Comparison of ENCODE assay signal across 21 mouse cellular contexts in genomic region chr17:3251176-3251575, GRCm38 (mm10).
DNase-seq lines count a peak whose midpoint lies in the region; ATAC-seq and TF ChIP-seq lines count a peak whose summit lies in the region.
"Had no signal": no experiment of that assay in that cellular context is flagged by ENCODE, and none has a peak within 500 bp of the region (broad histone marks: within the 10 kb centered on the region; RNA-seq: fewer than 3 reads in every experiment).

No protein-coding gene starts in this region.

- H3K4me2 ChIP-seq in forebrain, embryonic 15.5 days (replicated peaks) = no peak overlapping the region
- H3K4me2 ChIP-seq: embryonic facial prominence, embryonic 15.5 days; hindbrain, embryonic 13.5 days; limb, embryonic 12.5 days; liver, embryonic 11.5 days had no signal

- peak overlapping the region; percentile 94 for H3K27ac ChIP-seq in forebrain, embryonic 15.5 days (replicated peaks)
- H3K27ac ChIP-seq in forebrain, embryonic 10.5 days = no peak overlapping the region
- H3K27ac ChIP-seq in layer of hippocampus, adult 2 months = 0 out of 2 replicates have a peak overlapping the region, but pooled peaks have one; percentile 2
- H3K27ac ChIP-seq: embryonic facial prominence, embryonic 15.5 days; hindbrain, embryonic 13.5 days; limb, embryonic 12.5 days; macrophage had no signal

- no peaks in the 10 kb centered on the region for H3K36me3 ChIP-seq in forebrain, embryonic 15.5 days
- H3K36me3 ChIP-seq in forebrain, embryonic 10.5 days (replicated peaks) = peaks cover under 1% of the 10 kb centered on the region; the same call in 1 of the 2 replicates
- H3K36me3 ChIP-seq: hindbrain, embryonic 13.5 days had no signal

- DNase-seq in forebrain, embryonic 10.5 days (ENCODE audit: extremely low spot score, low spot score) = no peak
- peak; percentile 48 to 61 for DNase-seq in layer of hippocampus, adult 2 months (ENCODE audit: low spot score in 2 of 2)
- DNase-seq in layer of hippocampus, adult 9-10 months (ENCODE audit: low spot score) = no peak
- DNase-seq in right cerebral cortex, adult 2 months (ENCODE audit: low spot score in 2 of 2) = peak; percentile 55 to 61
- DNase-seq in right cerebral cortex, postnatal 14 days = no peak
- DNase-seq: adrenal gland, postnatal 14 days; cerebellum, adult 11 months; cerebellum, adult 9-11 months; gastrocnemius, postnatal 14 days; kidney, postnatal 10 days; liver, postnatal 0 days had no signal

- H3K9me3 ChIP-seq in forebrain, embryonic 15.5 days = no peaks in the 10 kb centered on the region
- no peaks in the 10 kb centered on the region for H3K9me3 ChIP-seq in forebrain, embryonic 10.5 days
- H3K9me3 ChIP-seq: embryonic facial prominence, embryonic 15.5 days; hindbrain, embryonic 13.5 days; limb, embryonic 12.5 days had no signal

- H3K4me1 ChIP-seq in forebrain, embryonic 15.5 days = peaks cover 69% of the 10 kb centered on the region
- peaks cover 11% of the 10 kb centered on the region for H3K4me1 ChIP-seq in forebrain, embryonic 10.5 days

- no peak for TF ChIP-seq CTCF in layer of hippocampus, adult 2 months (conservative IDR thresholded peaks at IDR 0.05)

- no peak overlapping the region for H3K9ac ChIP-seq in forebrain, embryonic 15.5 days (replicated peaks)
- H3K9ac ChIP-seq: embryonic facial prominence, embryonic 15.5 days; hindbrain, embryonic 13.5 days; limb, embryonic 12.5 days; liver, postnatal 0 days had no signal

- WGBS in forebrain, embryonic 15.5 days = 46% methylated on average over 4 of the region's 4 CpGs
- 82% methylated on average over 4 of the region's 4 CpGs for WGBS in forebrain, embryonic 10.5 days

- no peak for ATAC-seq in forebrain, embryonic 15.5 days (replicated peaks)
- ATAC-seq in granulocyte monocyte progenitor cell, adult 5-6 weeks (replicated peaks; ENCODE audit: poor library complexity, severe bottlenecking) = no peak
- ATAC-seq: CD4-positive, CD25-positive, alpha-beta regulatory T cell, adult 4 months; inflammation-experienced regulatory T-cells, adult 6 months; liver, postnatal 0 days; lung, postnatal 0 days had no signal

- no peaks in the 10 kb centered on the region for H3K27me3 ChIP-seq in forebrain, embryonic 15.5 days
- H3K27me3 ChIP-seq in forebrain, embryonic 10.5 days (ENCODE audit: poor library complexity, severe bottlenecking) = no peaks in the 10 kb centered on the region
- H3K27me3 ChIP-seq: embryonic facial prominence, embryonic 15.5 days; hindbrain, embryonic 13.5 days; limb, embryonic 12.5 days had no signal

- no peak overlapping the region for H3K4me3 ChIP-seq in forebrain, embryonic 15.5 days
- no peak overlapping the region for H3K4me3 ChIP-seq in forebrain, embryonic 10.5 days
- H3K4me3 ChIP-seq in layer of hippocampus, adult 2 months = no peak overlapping the region
- H3K4me3 ChIP-seq: embryonic facial prominence, embryonic 15.5 days; hindbrain, embryonic 13.5 days; limb, embryonic 12.5 days had no signal

Comparison
In these comparisons a context has a peak if more than half of its experiments do, and no peak if none do; other contexts are left out.
1. DNase-seq: peak in layer of hippocampus, adult 2 months (2 of 2) and right cerebral cortex, adult 2 months (2 of 2); none in forebrain, embryonic 10.5 days (single experiment), layer of hippocampus, adult 9-10 months (single experiment) and right cerebral cortex, postnatal 14 days (single experiment).